Mouse (Mus musculus): ENCODE results near the gene Map1s. TPM values are rescaled to one million over a fixed set of nuclear protein-coding genes. Genes with fewer than 3 reads are reported as not detected.
A peak's percentile ranks its signal among the peaks of the same experiment; 100 is the strongest.

Map1s gene
- polyA plus RNA-seq, 1 experiment from 2014 or later, result 15.4 TPM

DNA sequence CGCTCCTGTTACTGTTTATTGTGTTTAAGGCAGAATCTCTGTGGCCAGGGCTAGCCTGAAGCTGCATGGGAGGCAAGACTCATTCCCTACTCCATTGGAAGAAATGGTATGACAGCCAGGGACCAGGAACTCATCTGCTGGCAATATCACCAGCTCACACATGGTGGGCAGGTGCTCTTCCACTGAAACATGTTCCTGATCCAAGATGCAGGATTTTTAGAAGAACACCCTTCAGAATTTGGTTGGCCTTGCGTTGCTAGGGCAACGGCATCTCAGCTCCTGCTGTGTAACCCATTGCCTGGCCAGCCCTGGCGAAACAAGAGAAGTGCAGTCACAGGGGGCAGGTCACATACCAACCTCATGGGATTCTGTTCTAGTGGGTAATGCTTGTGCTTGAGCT lies 26.2 kb upstream of the Map1s start:
- WGBS (ENCODE audit: insufficient replicate concordance), result 57% methylated on average over 4 of the region's 4 CpGs
- Histone ChIP-seq H3K4me1 (replicated peaks) (peaks cover 9% of the 10 kb centered on the region), H3K4me2 (no peak overlapping the region), H3K9ac (no peak overlapping the region), H3K27ac (replicated peaks) (no peak overlapping the region), H3K4me3 (replicated peaks) (no peak overlapping the region), H3K9me3 (replicated peaks) (no peaks in the 10 kb centered on the region), H3K27me3 (peaks cover 28% of the 10 kb centered on the region), H3K36me3 (replicated peaks) (no peaks in the 10 kb centered on the region)
- ATAC-seq (ENCODE audit: insufficient read depth), result no peak

DNA sequence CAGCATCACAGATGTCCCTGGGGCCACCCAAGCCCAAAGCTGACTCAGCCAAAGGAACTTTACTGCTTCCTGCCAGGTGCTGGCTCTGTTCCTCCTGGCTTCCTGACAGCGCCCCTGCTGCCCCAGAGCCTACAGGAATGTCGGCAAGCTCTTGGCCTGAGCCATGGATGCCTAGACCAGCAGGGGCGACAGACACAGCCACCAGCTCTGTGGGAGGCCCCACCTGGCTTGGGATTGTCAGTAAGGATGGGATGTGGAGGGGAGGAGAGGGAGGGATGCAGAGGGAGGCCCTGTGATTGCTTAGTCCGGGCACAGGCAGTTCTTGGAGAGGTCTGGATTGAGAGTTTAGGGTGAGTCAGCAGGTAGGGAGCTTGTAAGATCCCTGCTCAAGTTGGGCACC lies 25.6 kb upstream of the Map1s start:
- Histone ChIP-seq H3K27ac (replicated peaks) (no peak overlapping the region), H3K27me3 (peaks cover 34% of the 10 kb centered on the region), H3K9ac (no peak overlapping the region), H3K4me3 (replicated peaks) (no peak overlapping the region), H3K4me1 (replicated peaks) (peaks cover 9% of the 10 kb centered on the region), H3K9me3 (replicated peaks) (no peaks in the 10 kb centered on the region), H3K36me3 (replicated peaks) (no peaks in the 10 kb centered on the region), H3K4me2 (no peak overlapping the region)
- WGBS (ENCODE audit: insufficient replicate concordance), result 13% methylated on average over 4 of the region's 4 CpGs
- ATAC-seq (ENCODE audit: insufficient read depth), result no peak

- no peak overlapping the region for H3K27ac ChIP-seq (replicated peaks)
- peaks cover 39% of the 10 kb centered on the region for H3K27me3 ChIP-seq
- H3K9me3 ChIP-seq (replicated peaks), result no peaks in the 10 kb centered on the region
- no peak overlapping the region for H3K9ac ChIP-seq
- ATAC-seq (ENCODE audit: insufficient read depth), result no peak
- no peak overlapping the region for H3K4me3 ChIP-seq (replicated peaks)
- H3K36me3 ChIP-seq (replicated peaks), result no peaks in the 10 kb centered on the region
- no peak overlapping the region for H3K4me2 ChIP-seq
- peaks cover 9% of the 10 kb centered on the region for H3K4me1 ChIP-seq (replicated peaks)
- WGBS (ENCODE audit: insufficient replicate concordance), result 33% methylated on average over 11 of the region's 11 CpGs
Measured at GRCm38 (mm10) chr8:70880546-70880945, 25.2 kb upstream of the Map1s start.

DNA sequence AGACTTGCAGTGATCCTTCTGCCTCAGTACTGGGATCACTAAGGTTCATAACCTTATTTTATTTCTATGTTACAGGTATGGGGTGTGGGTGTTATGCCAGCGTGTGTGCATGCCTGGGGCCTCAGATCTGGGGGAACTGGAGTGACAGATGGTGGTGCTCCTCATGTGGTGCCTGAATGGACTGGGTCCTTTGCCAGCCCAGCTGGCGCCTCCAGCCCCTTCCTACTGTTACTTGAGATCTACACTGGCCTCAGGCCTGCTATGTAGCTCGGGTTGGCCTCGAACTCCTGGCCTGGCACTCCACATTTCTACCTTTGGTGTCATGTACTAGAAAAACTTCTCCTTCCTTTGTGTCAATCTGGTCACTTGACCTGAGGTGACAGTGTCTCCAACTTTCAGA lies 21.5 kb upstream of the Map1s start:
- peaks cover 72% of the 10 kb centered on the region for H3K27me3 ChIP-seq
- no peak overlapping the region for H3K4me2 ChIP-seq
- H3K9ac ChIP-seq, result no peak overlapping the region
- 65% methylated on average over 4 of the region's 4 CpGs for WGBS (ENCODE audit: insufficient replicate concordance)
- no peak for ATAC-seq (ENCODE audit: insufficient read depth)
- no peak overlapping the region for H3K27ac ChIP-seq (replicated peaks)
- H3K4me3 ChIP-seq (replicated peaks), result no peak overlapping the region
- no peaks in the 10 kb centered on the region for H3K36me3 ChIP-seq (replicated peaks)
- H3K9me3 ChIP-seq (replicated peaks), result no peaks in the 10 kb centered on the region
- peaks cover 6% of the 10 kb centered on the region for H3K4me1 ChIP-seq (replicated peaks)

DNA sequence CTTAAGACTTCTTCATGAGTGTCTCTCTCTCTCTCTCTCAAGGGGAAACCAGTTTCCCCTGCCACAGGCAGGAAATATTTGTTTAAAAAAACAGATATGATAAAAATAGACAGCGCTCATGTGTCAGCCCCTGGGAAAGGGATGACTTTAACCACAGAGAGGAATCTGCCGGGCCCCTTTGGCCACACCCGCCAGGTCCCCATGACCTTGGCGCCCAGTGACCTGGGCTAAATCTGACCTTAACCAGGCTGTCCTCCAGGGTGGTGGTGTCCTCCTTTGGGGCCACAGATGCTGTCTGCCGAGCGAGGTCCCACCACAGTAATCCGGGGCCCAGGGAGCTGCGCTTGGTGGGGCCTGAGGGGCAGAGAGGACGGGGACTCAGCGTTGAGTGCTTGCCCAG lies 21.0 kb upstream of the Map1s start:
- H3K36me3 ChIP-seq (replicated peaks), result no peaks in the 10 kb centered on the region
- peaks cover 6% of the 10 kb centered on the region for H3K4me1 ChIP-seq (replicated peaks)
- no peak overlapping the region for H3K27ac ChIP-seq (replicated peaks)
- no peak overlapping the region for H3K9ac ChIP-seq
- H3K4me3 ChIP-seq (replicated peaks), result no peak overlapping the region
- WGBS (ENCODE audit: insufficient replicate concordance), result 51% methylated on average over 10 of the region's 10 CpGs
- no peaks in the 10 kb centered on the region for H3K9me3 ChIP-seq (replicated peaks)
- peaks cover 72% of the 10 kb centered on the region for H3K27me3 ChIP-seq
- H3K4me2 ChIP-seq, result no peak overlapping the region
- no peak for ATAC-seq (ENCODE audit: insufficient read depth)

GRCm38 (mm10) chr8:70885612-70886011 lies 20.1 kb upstream of the Map1s start:
- Histone ChIP-seq H3K4me2 (no peak overlapping the region), H3K4me3 (replicated peaks) (no peak overlapping the region), H3K4me1 (replicated peaks) (peaks cover 6% of the 10 kb centered on the region), H3K27ac (replicated peaks) (no peak overlapping the region), H3K36me3 (replicated peaks) (no peaks in the 10 kb centered on the region), H3K9ac (no peak overlapping the region), H3K9me3 (replicated peaks) (no peaks in the 10 kb centered on the region), H3K27me3 (peaks cover 72% of the 10 kb centered on the region)
- WGBS (ENCODE audit: insufficient replicate concordance), result 14% methylated on average over 12 of the region's 12 CpGs
- ATAC-seq (ENCODE audit: insufficient read depth), result no peak

GRCm38 (mm10) chr8:70887669-70888068 lies 18.1 kb upstream of the Map1s start:
- peak; percentile 42; the same call in 1 of the 2 replicates for ATAC-seq (ENCODE audit: insufficient read depth)
- Histone ChIP-seq H3K27ac (replicated peaks) (no peak overlapping the region), H3K27me3 (peaks cover 87% of the 10 kb centered on the region), H3K4me2 (peak overlapping the region; percentile 20; the same call in 1 of the 2 replicates), H3K9ac (no peak overlapping the region), H3K4me1 (replicated peaks) (peaks cover 23% of the 10 kb centered on the region), H3K36me3 (replicated peaks) (no peaks in the 10 kb centered on the region), H3K9me3 (replicated peaks) (no peaks in the 10 kb centered on the region), H3K4me3 (replicated peaks) (no peak overlapping the region)
- WGBS (ENCODE audit: insufficient replicate concordance), result 5% methylated on average over 18 of the region's 18 CpGs

- Histone ChIP-seq H3K4me2 (no peak overlapping the region), H3K4me3 (replicated peaks) (no peak overlapping the region), H3K27me3 (peaks cover 83% of the 10 kb centered on the region), H3K4me1 (replicated peaks) (peaks cover 49% of the 10 kb centered on the region), H3K27ac (replicated peaks) (no peak overlapping the region), H3K9ac (no peak overlapping the region), H3K9me3 (replicated peaks) (no peaks in the 10 kb centered on the region), H3K36me3 (replicated peaks) (peaks cover 21% of the 10 kb centered on the region)
- WGBS (ENCODE audit: insufficient replicate concordance), result 84% methylated on average over 5 of the region's 5 CpGs
- no peak for ATAC-seq (ENCODE audit: insufficient read depth)
Measured at GRCm38 (mm10) chr8:70890656-70891055, 15.1 kb upstream of the Map1s start.

DNA sequence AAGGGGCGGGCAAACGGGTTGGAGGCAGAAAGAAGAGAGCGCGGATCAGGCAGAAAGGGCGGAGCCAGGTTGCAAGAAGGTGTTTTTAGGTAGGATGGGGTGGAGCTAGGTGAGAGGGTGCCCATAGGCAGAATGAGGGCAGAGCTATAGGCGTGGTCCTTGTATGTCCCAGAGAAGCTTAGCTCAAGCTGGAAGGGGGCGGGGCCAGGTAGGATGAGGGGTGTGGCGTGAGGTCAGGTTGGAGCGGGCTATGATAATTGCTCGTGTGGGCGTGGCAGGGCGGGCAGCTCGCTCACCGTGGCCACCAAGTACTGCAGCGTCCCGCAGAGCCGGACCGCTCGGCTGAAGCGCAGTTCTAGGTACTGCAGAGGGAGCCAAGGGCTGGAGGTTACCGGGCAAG lies 14.4 kb upstream of the Map1s start:
- peaks cover 56% of the 10 kb centered on the region for H3K4me1 ChIP-seq (replicated peaks)
- no peak overlapping the region for H3K27ac ChIP-seq (replicated peaks)
- H3K9me3 ChIP-seq (replicated peaks), result no peaks in the 10 kb centered on the region
- WGBS (ENCODE audit: insufficient replicate concordance), result 8% methylated on average over 21 of the region's 21 CpGs
- H3K9ac ChIP-seq, result no peak overlapping the region
- H3K4me2 ChIP-seq, result peak overlapping the region; percentile 38
- 0 out of 2 replicates have a peak overlapping the region, but pooled peaks have one; percentile 5 for H3K4me3 ChIP-seq (replicated peaks)
- H3K27me3 ChIP-seq, result peaks cover 76% of the 10 kb centered on the region
- H3K36me3 ChIP-seq (replicated peaks), result peaks cover 28% of the 10 kb centered on the region
- peak; percentile 6; the same call in 1 of the 2 replicates for ATAC-seq (ENCODE audit: insufficient read depth)

DNA sequence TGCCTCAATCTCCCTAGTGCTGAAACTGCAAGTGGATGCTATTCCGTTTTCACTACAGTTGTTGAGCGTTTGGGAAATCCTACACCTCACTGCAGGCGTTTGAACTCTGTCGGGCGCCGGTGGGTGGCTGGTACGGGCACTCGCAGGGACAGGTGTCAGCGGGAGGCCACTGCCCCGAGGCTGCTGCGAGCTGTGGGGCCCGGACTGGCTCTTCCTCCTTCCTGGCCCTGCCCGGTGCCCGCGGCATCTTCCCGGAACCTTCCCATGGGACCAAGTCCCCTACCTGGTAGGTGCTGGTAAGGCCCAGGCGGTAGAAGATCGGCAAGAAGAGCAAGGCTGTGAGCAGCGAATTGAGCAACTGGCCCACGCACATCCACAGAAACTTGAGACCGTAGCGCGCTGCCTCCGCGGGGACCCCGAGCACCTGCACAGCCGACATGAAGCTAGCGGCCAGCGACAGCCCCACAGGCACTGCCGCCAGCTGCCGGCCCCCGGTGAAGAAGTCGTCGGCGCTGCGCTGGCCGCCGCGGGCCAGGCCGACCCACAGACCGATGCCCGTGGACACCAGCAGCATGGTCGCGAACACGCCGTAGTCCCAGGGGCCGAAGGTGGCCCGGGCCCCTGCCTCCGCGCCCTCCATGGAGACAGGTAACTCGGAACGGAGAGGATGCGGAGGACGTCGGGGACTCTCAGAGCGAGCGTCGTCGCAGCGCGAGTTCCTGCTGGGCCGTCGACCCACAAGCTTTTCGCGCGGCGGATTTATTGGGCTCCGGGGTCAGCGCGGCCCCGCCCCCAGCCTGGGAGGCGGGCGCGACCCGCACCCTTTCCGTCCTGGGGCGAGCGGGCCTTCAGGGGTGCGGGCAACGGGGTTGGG lies 13.5 kb upstream of the Map1s start, which contains the start of gene Slc5a5:
Gene Slc5a5 (minus strand): TSS at position 736 of the 874 bp plus-strand sequence.
- 5% methylated on average over 80 of the region's 80 CpGs for WGBS (ENCODE audit: insufficient replicate concordance)
- H3K27ac ChIP-seq (replicated peaks), result no peak within 1 kb of the TSS
- H3K4me2 ChIP-seq, result peak within 1 kb of the TSS; percentile 38
- H3K4me1 ChIP-seq (replicated peaks), result peaks cover 61% of the 10 kb centered on the region
- no peak for ATAC-seq (ENCODE audit: insufficient read depth)
- no peaks in the 10 kb centered on the region for H3K9me3 ChIP-seq (replicated peaks)
- no peak within 1 kb of the TSS for H3K9ac ChIP-seq
- H3K36me3 ChIP-seq (replicated peaks), result peaks cover 28% of the 10 kb centered on the region
- H3K4me3 ChIP-seq (replicated peaks), result peak within 1 kb of the TSS; percentile 26
- H3K27me3 ChIP-seq, result peaks cover 68% of the 10 kb centered on the region

DNA sequence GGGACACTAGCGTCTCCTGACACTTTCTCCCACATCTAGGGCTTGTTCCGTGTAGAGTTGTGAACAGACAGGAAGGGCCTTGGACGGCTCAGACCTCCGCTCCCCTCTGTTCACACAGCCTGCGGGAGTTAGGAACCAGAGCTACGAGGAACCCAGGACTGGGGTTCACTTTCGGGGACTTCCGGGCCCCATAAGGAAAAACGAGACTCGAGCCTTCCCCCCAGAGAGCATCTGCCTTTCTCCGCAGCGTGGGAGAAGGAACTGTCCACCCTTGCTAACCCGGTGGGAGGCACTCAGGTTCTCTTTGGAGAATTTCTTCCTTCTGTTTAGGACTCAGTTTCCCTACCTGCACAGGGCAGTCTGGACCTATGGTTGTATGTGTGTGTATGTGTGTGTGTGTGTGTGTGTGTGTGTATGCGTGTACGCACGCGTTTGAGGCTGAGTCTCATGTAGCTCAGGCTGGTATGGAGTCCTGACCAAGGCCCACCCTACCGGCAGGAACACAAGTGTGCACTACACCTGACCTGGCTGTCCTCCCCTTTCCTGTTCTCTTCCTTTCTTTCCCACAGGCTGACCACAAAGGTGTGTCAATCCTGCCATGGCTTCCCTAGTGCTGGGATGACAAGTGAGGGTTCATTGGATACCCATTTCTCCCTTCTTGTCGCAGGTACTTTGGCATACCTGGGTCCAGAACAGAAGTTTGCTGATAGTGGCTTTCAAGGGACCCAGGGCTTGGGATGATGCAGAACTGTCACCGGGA lies 12.7 kb upstream of the Map1s start:
- H3K36me3 ChIP-seq (replicated peaks), result peaks cover 28% of the 10 kb centered on the region
- H3K4me2 ChIP-seq, result peak overlapping the region; percentile 38
- H3K9ac ChIP-seq, result no peak overlapping the region
- no peak for ATAC-seq (ENCODE audit: insufficient read depth)
- no peaks in the 10 kb centered on the region for H3K9me3 ChIP-seq (replicated peaks)
- H3K27me3 ChIP-seq, result peaks cover 60% of the 10 kb centered on the region
- peaks cover 58% of the 10 kb centered on the region for H3K4me1 ChIP-seq (replicated peaks)
- no peak overlapping the region for H3K27ac ChIP-seq (replicated peaks)
- H3K4me3 ChIP-seq (replicated peaks), result peak overlapping the region; percentile 26
- WGBS (ENCODE audit: insufficient replicate concordance), result 25% methylated on average over 20 of the region's 20 CpGs

Measured in liver, embryonic 15.5 days (tissue).